Mouse (Mus musculus) bone marrow, adult 2 months (tissue): ENCODE results near the gene Gpbar1.

Experiments
- CTCF ChIP-seq: fragments of 200-500 bp; IDR thresholded peaks from 2 replicates; pipeline ENCODE4 v1.5.1; 2011; ENCODE audit warnings: low read length, control low read depth; ENCODE audit not compliant: control insufficient read depth, insufficient read depth
- POLR2A ChIP-seq: fragments of 200-500 bp; IDR thresholded peaks from 2 replicates; pipeline ENCODE4 v1.6.1; 2011; ENCODE audit warnings: low read depth, mild to moderate bottlenecking, control low read depth, low read length, borderline replicate concordance; ENCODE audit not compliant: control insufficient read depth

GRCm38 (mm10) chr1:74300347-74301110 lies 22.2 kb downstream of the Gpbar1 start:
- TF ChIP-seq POLR2A (no peak), CTCF (no peak)
